Mouse (Mus musculus): ENCODE results near the gene Lrmp.

Lrmp gene

DNA sequence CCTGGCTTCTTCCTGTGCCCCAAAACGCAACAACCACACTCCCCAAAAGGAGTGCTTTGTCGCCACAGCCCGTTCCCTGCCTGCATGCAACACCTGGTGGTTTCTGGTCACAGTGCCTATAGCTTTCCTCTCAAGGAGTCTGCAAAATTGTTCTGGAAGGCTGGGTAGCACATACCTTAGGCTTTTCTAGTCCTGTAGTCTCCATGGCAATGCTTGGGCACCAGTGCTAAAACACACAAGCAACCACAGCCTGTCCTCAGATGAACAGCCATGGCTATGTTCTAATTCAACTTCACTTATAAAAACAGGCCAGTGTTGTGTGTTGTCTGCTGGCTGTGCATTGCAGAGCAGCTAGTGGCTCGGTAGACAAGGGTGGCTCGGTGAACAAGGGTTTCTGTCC, 21.4 kb downstream of the Lrmp start:
- DNase-seq (ENCODE audit: low read depth, low spot score), result no peak

DNA sequence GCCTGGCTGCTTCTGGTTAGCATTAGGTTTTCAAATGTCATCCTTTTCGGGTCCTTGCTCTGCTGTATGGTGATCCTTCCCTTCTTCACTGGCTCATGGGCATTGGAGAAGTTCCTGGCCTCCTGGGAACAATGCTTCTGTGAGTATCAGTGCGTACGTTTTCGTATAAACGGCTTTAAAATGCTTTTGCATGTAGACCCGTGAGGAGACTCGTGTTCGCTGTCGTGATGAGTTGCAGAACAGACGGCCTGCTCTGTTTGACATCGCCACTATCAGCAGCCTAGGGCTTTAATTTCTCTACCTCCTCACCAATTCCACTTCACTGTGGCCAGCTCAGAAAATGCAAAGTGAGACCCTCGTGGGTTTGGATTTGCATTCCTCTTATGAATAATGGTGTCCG, 23.8 kb downstream of the Lrmp start:
- DNase-seq (ENCODE audit: low read depth, low spot score), result no peak

DNA sequence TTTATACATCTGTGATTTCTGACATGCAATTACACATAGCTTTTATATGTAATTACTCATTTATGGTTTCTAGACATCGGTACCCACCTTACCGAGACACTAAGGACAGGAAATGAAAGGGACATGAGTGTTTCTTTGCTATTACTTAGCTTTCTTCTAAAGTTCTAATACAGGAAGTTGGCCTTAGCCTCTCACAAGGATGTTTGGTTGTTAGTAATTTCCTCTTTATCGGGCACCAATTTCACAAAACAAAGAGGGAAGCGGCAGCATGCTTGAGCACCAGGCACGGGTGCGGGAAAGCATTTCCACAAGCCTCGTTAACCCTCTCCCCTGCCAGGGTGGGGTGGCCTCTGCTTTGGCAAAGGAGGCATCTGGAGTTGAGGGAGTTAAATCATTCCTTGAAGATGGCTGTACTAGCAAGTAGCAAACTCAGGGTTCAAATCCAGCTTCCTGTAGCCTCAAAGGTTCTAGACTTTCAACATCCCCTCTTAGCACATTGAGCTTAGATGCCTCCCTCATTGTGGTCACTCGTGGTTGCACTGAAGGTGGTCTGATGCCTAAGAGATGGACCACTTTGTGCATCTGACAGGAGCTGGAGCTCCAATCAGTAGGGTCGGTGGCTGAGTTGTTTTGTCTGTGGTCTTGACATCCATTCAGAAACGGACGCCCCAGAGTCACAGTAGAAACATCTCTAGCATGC, 24.5 kb downstream of the Lrmp start:
- no peak for DNase-seq (ENCODE audit: low read depth, low spot score)

DNA sequence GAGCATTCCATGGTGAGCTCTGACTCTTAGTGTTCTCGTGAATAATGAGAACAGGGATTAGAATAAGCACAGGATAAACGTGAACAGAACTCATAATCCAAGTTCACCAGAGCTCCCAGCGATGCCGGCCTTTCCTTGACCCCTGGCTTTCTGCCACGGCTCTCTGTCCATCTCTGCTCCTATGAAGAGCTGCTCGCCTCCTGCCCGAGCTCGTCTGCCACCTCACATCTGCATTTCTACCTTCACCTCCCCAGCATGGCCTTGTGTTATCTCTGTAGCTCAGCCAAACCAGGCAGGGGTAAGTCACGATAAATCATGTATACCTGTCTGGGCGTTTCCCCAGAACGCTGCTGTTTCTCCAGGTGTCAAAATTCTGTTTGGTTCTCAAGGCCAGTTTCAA, 25.3 kb downstream of the Lrmp start:
- DNase-seq (ENCODE audit: low read depth, low spot score), result no peak

DNA sequence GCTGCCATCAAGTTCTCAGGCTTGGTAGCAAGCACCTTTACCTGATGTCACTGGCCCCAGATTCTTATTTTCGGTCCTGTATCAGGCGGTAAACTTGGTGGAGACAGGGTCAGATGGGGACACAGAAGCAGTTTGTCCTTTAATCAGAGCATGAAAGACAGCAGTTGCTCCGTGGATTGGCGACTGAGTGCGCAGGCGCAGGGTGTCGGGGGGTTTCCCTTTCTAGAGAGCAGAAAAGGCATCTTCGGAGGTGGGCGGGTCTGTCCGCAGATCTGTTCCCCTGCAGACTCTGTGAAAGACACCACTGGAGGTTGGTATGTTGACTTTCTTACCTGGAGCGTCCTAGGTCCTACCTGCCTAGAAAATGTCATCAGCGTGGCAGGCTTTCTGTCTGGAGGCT, 26.4 kb downstream of the Lrmp start:
- no peak for DNase-seq (ENCODE audit: low read depth, low spot score)

DNA sequence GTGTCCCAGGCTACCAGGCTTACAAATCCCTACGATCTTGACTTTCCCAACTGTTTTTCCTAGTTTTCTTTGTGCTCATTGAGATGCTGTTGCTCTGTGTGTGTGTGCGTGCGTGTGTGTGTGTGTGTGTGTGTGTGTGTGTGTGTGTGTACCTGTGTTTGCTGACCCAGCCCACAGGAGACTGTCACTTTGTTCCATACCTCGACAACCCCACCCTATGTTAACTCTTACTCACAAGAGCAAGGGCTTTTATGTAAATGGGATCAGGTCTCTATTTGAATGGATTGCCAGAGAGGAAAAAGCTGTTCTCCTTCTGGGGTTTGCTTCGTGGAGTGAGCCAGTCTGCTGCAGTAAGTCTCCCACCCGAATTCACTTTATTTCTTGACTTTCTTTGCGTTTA, 29.7 kb downstream of the Lrmp start:
- no peak for DNase-seq (ENCODE audit: low read depth, low spot score)

DNA sequence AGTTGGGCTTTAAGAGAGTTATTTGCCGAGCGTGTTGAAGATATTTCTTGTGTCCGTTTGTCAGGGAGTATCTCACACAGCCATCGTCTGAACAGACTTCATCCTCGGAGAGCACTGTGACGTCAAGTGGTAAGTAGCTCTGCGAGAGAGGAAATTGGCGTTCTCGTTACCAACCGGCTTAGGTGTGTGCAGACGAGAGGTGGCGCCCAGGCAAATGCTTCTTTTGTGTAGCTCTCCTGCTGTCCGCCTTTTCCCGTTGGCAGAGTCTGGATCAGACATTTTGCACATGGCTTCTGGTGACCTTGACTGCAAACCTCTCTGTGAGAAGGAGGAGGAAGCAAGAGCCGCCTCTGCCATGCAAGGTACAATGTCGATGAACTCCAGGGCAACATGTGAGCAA, 32.3 kb downstream of the Lrmp start:
- DNase-seq (ENCODE audit: low read depth, low spot score), result no peak

DNA sequence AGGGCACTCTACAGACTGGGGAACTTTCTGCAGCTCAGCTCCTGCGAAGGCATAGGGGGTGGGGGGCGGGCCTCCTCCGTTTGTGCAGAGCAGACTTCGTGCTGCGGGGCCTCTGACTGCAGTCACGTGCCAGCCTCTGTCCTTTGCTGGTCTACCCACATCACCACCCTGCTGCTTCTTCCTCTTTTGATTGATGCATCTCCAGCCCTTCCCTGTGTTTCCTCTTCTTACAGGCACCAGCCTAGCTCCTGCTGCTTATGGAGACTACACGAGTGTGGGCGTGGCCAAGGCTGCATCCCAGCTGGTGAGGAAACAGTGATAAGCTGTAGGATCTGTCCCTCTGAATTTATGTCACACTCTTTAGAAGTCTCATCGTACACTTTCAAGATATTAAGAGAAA, 33.6 kb downstream of the Lrmp start:
- no peak for DNase-seq (ENCODE audit: low read depth, low spot score)

DNA sequence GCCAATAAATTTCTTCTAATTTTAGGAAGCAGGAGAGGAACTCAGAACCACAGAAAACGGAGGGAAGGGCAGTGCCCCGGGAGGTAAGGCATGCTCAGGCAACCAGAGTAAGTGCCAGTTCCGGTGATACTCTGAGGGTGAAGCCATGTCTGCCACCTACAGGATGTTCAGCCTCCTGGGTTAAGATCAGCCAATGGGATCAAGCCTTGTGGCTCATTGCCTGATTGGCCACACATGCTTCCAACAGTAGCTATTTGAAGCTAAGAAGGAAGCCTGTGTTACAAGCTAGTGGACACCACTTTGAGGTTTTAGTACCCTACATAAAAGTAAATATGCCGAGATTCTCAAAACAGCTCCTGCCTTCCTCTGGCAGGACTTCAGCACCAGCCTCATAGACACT, 43.2 kb downstream of the Lrmp start:
- peak; percentile 20 for DNase-seq (ENCODE audit: low read depth, low spot score)

DNA sequence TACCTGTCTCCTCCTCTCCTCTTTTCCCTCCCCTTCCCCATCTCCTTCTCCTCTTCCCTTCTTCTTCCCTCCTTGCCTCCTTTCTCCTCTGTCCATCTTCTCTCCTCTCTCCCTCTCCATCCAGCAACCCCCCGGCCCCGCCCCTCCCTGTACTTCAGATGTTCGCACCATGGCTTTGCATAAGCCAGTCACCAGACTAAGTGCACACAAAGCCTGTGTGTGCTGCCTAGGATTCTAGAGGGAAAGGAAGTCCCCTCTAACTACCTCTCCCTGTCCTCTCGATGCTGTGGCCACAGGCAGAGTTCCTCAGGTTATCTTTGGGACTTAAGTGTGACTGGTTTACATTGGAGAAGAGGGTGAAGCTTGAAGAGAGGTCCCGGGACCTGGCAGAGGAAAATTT, 45.1 kb downstream of the Lrmp start:
- no peak for DNase-seq (ENCODE audit: low read depth, low spot score)

DNA sequence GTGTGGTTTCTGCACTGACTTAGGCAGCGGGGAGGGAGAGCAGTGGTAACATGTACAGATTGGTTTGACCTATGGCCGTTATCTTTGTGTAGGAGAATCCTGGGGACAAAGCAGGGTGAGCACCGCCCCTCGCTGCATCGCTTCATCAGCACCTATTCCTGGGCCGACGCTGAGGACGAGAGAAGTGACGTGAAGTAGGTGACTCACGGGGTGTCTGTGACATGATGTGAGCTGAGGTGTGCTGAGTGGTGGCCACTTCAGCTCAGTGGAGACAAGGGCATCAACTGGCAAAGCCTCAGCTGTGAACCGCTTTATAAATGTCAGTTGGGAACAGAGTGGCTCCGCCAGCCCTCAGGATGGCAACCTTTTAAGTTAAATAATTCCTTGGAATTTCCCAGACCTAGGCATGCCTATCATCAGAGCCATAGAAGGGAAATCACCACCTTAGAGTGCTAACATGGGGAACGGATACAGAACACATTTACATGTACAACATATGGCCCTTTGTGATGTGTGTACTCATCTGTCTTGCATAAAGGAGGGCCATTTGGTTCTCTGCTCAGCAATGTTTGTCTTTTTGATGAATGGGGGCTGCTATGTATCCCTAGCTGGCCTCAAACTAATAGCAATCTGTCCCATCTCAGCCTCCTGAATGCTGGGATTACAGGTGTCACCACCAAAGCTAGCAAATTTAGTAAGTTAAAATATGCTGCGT, 56.6 kb downstream of the Lrmp start:
- DNase-seq (ENCODE audit: low read depth, low spot score), result no peak

DNA sequence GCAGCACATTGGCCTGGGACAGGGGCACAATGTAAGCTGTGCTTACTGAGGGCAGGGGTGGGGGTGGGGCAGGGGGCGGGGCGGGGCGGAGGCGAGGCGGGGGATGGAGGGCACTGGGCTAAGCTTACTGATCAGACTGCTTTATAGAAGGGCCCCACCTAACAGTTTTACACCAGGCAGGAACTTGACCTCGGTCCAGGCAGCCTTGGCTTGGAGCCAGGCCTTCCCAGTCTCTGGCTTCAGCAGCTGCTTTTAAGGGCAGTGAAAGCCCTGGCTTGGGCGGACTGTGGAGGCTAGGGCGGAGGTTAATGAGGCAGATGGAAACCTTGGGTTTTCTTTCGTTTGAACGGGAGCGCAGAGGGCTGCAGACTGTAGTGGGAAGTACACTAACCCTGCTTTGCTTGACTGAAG, 58.3 kb downstream of the Lrmp start:
- DNase-seq (ENCODE audit: low read depth, low spot score), result peak; percentile 37

DNA sequence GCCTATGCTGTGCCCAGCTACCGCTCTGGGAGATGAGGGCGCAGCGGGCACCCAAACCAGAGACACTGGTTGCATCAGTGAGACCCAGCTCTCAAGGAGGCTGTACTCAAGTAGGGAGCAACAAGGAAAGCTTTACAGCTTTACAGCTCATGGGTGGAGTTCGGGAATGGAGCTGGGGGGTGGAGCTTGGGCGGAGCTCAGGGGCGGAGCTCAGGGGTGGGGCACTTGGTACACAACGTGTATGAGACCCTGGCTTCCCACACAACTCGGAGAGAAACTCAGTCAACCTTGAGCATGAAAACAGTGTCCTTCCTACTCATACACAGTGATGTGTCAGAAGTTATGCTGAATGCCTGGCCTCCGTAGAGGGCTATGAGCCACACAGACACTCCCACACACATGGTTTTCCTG, 60.1 kb downstream of the Lrmp start:
- DNase-seq (ENCODE audit: low read depth, low spot score), result no peak

DNA sequence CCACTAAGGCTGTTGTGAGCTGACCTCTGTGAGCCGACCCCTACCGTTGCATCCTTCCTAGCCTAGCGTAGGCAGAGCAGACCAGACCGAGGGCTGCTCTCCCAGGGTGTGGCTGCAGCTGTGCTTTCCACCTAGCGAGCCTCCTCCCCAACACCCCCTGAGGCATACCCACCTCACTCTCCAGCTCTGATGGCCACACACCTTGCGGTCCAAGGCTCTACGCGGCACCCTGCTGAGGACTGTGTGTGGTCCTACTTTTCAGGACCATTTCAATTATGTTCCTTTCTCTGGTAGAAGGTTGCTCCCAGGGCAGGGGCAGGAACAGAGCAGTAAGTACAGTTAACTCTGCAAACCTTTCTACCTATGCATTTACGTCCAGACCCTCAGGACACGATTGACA, 61.0 kb downstream of the Lrmp start:
- DNase-seq (ENCODE audit: low read depth, low spot score), result no peak

DNA sequence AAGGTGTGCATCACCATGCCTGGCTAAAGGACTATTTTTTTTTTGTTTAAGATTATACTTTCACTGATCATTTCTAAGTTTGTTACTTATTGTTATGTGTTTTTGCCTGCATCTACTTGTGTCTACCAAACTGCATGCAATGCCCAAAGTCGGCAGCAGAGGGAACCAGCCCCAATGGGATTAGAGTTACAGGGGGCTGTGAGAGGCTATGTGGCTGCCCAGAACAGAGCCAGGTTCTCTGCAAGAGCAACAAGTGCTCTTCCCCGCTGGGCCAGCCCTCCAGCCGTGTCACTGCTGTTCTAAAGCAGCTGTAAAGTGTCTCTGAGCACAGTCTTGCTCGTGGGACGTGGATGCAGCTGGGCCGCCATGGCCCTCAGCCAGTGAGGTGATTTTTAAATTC, 64.2 kb downstream of the Lrmp start:
- DNase-seq (ENCODE audit: low read depth, low spot score), result peak; percentile 77

DNA sequence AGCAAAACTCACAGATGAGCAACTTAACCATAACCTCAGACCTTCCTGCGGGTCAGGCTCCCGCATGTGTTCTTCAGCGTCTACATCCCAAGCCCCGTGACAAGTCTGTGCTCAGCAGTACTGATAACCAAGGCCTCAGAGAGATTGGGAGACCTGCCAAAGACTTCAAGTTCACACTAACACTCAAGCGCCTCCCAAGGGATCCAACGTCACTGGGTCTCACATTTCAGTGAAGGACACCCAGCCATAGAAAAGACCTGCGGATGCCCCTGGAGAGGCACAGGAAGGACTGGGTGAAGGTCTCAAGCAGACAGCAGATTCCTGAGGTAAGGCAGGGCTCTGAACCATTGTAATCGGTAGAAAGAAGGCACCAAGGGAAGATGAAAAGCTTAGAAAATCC, 66.6 kb downstream of the Lrmp start:
- no peak for DNase-seq (ENCODE audit: low read depth, low spot score)

DNA sequence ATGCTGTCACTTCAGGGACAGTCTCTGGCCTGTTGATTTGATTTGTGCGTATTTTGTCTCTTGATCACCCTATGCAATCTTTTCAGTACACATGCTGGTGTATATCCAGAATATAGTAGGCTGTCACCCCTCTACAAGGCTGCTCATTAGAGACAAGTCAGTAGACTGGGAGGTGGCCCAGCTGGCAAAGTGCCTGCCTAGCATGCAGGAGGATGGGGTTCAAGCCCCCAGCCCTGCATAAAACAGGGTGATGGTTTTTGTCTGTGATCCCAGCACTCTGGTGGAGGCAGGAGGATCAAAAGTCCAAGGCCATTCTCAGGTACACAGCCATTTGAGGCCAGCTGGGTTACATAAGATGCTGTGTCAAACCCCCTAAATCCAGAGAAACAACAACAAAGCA, 70.6 kb downstream of the Lrmp start:
- no peak for DNase-seq (ENCODE audit: low read depth, low spot score)

DNA sequence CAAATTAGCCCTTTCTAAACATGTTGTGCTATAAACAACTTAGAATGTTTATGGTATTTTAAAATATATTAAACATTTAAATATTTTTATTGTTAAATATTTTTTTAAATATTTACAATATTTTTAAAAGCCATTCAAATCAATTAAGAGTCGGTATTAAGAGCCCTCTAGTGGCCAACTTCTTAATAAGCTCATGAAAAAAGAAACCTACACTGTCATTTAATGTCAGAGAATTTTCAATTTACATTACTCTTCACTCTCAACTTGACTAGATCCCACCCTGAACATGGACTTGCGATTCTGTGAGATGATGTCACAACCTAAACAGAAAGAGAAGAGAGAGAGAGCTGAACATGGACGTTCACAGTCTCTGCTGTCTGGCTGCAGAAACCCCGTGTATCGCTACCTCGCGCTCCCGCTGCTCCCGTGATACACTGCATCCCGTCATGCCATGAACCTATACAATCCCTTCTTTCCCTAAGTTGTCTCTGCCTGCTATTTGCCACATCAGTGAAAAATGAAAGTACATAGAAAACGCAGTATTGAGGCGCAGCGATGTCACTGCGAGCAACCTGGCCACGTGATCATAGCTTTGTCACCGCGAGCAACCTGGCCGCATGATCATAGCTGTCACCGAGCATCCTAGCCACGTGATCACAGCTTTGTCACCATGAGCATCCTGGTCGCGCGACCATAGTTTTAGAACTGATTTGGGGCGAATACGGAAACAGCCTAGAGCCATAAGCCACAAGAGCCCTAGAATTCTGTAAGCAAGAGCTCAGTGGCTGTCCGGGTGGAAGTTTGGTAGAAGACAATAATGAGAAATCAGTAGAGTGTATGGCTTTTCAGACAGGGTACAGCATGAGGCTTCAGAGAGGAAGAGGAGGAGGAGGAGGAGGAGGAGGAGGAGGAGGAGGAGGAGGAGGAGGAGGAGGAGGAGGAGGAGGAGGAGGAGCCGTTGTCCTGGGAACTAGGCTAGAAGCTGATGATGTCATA, 71.9 kb downstream of the Lrmp start:
- DNase-seq (ENCODE audit: low read depth, low spot score), result peak; percentile 69

DNA sequence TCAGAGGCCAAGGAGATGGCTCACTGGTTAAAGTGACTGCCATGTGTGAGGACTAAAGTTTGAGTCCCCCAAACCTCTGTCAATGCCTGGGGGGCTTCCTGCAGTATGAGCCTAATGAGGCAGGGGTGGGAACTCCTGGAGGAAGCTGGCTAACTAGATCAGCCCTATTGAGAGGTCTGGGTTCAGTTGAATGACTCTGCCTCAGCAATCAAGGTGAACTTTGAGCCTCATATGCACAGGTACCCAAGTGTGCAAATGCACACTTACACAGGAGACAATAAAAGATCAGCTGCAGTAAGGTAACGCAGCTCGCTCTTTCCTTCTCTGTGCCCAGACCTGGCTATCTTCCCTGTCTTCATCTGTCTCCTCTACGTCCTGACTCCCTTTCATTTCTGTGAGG, 77.6 kb downstream of the Lrmp start:
- no peak for DNase-seq (ENCODE audit: low read depth, low spot score)

DNA sequence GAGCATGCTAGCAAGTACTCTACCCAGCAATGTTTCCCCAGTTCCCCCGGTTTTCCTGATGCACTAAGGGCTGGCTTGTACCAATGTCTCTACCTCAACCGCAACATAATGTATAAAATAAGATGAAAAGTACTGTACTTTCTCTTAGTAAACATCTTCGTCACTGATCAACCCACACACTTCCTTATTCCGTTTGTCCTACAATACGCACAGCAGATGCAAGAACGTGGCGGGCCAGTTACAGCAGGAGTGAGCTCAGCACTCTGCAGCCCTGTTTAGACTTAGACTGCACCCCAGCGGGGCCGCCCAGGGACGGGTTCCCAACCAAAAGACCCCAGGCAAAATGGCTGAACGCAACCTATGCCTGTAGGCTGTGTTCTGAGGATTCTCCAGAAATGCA, 78.0 kb downstream of the Lrmp start:
- no peak for DNase-seq (ENCODE audit: low read depth, low spot score)

DNA sequence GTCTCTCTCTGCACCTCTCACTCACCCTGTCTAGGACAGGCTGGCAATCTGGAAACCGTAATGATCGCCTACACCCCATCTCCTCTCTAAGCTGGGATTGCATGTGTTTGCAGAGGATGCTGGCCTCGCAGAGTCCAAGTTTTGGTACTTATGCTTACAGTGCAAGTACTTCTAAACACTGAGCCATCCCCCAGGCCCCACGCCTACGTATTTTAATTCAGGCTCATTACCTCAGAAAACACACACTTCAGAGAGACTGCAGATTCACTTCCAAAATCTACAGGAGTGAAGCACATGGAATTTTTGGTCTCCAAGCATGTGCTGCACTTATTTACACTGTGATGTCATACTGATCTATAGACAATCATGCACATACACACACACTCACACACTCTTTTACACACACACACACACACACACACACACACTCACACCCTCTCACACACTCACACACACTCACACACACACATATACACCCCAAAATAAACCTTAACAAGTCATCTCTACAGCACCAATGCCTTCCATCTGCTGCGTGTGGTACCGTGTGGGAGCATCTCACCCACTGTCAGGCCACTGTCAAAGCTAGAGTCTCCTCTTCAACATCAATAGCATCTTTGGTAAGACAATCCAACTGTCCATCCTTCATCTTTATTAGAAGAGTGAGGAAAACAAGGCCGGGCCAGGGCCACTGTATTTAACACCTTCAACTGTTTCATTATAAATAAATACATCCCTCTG, 82.7 kb downstream of the Lrmp start:
- DNase-seq (ENCODE audit: low read depth, low spot score), result no peak

Data from 3T3-L1 (cell line).